Mouse (Mus musculus) urinary bladder, postnatal 10 days (tissue): Measurements from ENCODE around the gene Nup214.

ENCODE experiments used
- DNase-seq: peaks from one replicate; pipeline ENCODE4 v3.0.0; 2022; ENCODE audit warnings: low spot score

The Nup214 gene

DNA sequence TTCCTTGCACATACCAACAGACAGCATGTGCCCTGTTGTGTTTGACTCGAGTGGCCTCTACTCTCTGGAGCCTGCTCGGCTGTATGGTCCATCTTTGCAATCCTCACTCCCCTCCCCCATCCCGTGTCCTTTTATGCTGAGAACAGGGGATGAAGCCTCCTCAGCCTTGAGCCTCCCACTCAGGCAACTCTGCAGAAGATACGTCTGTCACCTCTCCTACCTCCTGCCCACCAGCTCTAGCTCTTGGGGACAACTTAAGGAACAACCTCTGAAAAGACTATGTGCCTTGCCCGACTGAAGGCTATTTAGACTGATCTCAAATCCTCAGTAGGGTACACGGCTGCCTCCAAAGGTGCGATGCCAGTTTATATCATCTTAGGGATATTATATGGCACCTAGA lies 129.3 kb downstream of the Nup214 start:
- DNase-seq = no peak
